Mouse (Mus musculus): Measurements from ENCODE around the gene B3gnt6. TPM values are rescaled to one million over a fixed set of nuclear protein-coding genes. Genes with fewer than 3 reads are reported as not detected.
"Not testable (repeated sequence)": the region's sequence is repeated elsewhere in the genome, so short reads cannot be mapped to it uniquely, and the experiment has no call there.

The B3gnt6 gene
- not detected for total RNA-seq (2021)

DNA sequence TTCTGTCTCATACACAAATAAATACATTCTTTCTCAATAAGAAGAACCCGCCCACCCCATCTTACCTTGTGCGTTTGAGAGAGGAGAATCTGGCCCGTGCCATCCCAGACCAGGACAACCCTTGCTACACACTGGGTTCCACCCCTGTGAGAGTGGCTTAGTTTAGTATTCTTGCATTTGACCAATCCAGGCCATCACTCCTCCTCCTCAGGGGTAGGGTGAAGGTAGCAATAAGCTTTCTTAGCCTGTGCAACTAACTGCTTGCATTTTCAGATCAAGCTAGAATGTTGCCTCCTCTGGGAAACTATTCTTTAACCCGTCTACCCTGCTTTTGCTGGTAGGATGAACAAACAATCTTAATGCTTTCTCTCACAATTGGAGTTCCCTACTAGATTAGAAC lies at the start of gene B3gnt6:
TSS of gene B3gnt6 (minus strand) at position 101 of the 400 bp plus-strand sequence.
- no peak for DNase-seq (ENCODE audit: low spot score)
- intact Hi-C loops (cut with DNase I), result no loop called here

DNA sequence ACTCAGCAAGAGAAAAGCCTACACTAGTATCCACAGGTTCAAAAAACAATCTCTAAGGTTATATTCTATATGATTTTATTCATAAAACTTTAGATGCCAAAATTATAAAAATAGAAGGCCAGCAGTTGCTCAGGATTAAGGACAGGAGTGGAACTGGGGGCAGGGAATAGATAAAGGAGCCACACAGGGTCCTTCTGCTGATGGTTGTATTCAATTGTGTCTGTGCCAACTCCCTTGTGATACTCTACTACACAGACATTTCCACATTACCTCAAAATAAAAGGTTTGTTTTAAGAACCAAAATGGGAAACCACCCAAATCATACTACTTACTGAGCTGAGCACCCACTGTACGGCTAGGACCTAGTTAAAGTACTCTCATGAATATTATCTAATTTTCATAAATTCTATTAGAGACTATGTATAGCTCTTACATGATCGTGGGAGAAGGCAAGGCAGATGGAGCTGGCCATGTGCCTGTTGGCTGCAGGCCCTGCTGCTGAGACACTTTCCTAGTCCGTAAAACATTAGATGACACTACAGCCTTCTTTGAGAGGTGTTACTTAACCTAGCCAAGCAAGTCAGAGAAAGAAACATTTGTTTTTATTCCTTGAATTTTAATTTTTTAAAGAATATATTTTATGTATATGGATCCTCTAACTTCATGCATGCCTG lies 37.5 kb upstream of the B3gnt6 start:
- intact Hi-C loops (cut with DNase I), result no loop called here

DNA sequence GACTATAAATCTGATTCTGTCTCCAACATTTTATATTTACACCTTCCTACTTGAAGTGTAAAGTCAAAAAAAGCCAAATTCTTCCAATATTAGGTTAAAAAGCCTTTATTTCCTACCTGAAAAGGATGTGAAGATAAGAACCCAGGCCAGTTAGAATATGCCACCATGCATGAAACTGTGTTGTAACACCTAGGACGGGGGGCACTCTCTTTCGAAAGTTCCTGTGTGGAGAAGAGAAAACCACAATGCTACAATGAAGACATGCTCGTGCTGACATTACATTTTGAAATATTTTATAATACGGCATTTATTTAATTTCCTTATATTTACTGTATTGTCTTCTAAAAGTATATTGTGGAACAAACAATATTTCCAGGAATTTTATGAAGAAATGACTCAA lies 24.5 kb upstream of the B3gnt6 start:
- intact Hi-C loops (cut with DNase I), result no loop called here
- no peak for DNase-seq (ENCODE audit: low spot score)

More for the DNA sequence above, 37.5 kb upstream of the B3gnt6 start:
- no peak for DNase-seq (ENCODE audit: low spot score)

- DNase-seq (ENCODE audit: low spot score), result no peak
These were observed 17.4 kb upstream of the B3gnt6 start for GRCm38 (mm10) chr7:98216713-98217112.

DNA sequence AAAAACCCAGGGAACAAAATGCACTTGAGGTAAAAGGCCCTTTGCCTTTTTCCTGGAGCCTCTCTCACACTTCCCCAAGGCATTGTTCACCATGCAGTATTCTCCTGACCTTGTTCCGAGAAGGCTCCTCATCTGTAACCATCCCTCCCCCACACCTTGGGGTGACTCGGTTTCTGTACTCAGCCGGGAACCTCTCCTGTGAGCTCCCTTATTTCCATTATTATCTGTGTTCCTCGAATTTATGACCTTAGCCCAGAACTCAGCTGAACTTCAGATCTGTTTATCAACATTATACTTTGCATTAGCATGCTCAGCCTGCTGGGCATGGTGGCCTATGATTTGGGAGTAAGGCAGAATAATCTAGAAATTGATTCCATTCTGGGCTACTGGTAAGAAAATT lies 3.7 kb upstream of the B3gnt6 start:
- intact Hi-C loops (cut with DNase I), result no loop called here

More at GRCm38 (mm10) chr7:98216713-98217112, 17.4 kb upstream of the B3gnt6 start:
- intact Hi-C loops (cut with DNase I), result no loop called here

DNA sequence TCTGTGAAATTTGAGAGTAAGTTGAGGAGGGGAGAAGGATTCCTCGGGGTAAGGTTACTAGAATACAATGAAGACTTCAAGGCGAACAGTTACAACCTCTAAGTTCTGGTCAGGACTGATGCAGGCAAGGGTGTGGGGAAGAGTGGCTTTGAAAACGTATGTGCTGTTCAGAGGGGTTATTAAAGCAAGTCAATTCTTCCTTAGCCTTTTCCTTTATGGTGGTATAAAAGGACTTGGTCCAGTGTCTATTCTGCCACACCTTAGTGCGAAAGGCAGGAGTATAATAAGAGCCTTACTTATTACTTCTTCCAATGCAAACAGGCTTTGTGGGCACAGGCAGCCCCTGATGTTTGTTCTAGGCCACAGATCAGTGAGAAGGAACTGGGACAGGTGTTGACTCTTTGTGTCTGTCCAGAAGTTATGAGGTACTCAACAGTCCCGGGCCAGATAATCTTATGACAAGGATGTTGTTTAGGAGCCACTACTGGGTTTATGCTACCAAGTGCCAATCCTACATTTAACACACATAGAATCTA lies 2.3 kb upstream of the B3gnt6 start:
- DNase-seq (ENCODE audit: low spot score), result no peak
- intact Hi-C loops (cut with DNase I), result no loop called here

More for the DNA sequence above, 3.7 kb upstream of the B3gnt6 start:
- no peak for DNase-seq (ENCODE audit: low spot score)

DNA sequence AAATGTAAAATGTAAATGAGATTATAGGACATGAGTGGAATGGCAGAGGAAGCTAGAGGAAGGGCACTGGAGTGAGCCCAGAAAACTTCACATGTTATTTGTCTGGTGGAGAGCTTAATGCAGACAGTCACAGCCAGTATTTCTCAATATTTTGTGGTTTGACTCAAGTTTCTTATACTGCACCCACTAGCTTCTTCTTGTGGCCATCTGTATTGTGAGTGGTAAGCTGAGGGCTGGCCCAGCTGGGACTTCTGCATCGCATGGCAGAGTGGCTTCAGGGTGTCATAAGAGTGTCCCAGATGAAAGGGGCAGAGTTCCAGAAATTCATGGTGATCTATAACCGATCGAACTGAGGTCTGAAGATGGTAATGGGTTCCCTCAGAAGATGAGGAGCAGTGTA lies 1.1 kb upstream of the B3gnt6 start:
- intact Hi-C loops (cut with DNase I), result no loop called here
- DNase-seq (ENCODE audit: low spot score), result no peak

DNA sequence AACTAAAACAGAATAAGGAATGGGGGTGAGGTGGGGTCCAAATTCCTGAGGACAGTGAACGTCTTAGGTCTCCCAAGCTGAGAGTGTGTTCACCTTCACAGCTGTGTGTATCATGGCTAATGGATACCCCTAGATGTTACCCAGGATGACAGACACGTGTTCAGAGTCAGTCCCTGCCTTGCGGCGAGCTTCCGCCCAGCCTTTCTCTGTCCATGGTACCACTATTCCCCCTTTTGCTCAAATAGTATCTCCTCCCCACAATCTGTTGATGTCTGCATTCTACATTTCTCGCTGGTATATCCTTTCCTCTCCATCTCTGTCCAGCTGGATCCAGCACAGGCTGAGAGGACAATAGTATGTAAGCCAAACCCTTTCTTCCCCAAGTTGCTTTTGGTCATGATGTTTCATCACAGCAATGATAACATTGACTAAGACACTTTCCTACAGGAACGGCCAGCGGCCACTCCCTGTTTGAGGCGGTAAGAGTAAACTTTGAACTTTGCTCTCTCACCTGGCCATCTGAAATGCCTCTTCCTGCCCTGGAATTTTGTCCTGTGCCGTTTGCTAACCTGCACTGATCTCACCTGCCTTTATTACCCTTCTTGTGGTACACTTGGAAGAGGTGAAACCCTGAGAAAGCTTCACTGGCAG lies 4.0 kb downstream of the B3gnt6 start:
- intact Hi-C loops (cut with DNase I), result no loop called here
- no peak for DNase-seq (ENCODE audit: low spot score)

DNA sequence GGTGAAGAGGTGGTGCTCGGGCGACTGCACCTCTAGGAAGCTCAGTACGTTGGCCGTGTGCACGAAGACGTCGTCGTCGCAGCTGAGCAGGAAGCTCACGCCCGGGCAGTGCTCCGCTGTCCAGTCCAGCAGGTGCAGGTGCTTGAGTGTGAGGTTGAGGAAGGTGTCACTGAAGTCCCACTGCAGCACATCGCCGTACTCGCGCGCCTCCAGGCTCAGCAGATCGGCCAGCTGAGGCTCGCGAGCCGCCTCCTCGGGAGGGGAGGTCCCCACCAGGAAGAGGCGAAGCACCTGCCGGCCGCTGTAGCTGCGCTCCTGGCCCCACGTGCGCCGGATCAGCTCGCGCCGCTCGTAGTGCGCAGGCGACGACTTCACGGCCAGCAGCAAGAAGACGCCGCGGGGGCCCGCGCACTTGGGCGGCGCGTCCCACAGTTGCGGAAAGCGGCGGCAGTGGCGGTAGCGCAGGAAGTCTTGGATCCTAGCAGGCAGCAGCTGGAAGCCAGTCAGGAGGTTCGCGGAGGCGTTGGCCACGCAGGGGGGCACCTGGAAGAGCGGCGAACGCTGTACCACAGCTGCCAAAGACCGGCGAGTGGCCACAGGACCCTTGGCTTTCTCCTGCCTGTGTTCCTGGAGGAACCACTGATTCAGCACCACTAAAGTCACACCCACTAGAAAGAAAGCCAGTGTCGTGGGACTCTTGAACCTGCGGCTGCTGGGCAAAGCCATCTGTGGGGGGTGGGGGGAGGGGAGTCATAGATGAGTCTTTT lies 5.1 kb downstream of the B3gnt6 start:
- intact Hi-C loops (cut with DNase I), result no loop called here
- no peak for DNase-seq (ENCODE audit: low spot score)

- no peak for DNase-seq (ENCODE audit: low spot score)
- intact Hi-C loops (cut with DNase I), result no loop called here
These were observed 5.7 kb downstream of the B3gnt6 start for GRCm38 (mm10) chr7:98193515-98194025.

GRCm38 (mm10) chr7:98191571-98192250 lies 7.6 kb downstream of the B3gnt6 start:
- no peak for DNase-seq (ENCODE audit: low spot score)
- intact Hi-C loops (cut with DNase I), result loop anchor here (1.0 kb wide), 2 partner anchors 32 to 36 kb away; no protein-coding TSS in a partner anchor

GRCm38 (mm10) chr7:98190578-98190977 lies 8.7 kb downstream of the B3gnt6 start:
- intact Hi-C loops (cut with DNase I), result no loop called here
- DNase-seq (ENCODE audit: low spot score), result no peak

DNA sequence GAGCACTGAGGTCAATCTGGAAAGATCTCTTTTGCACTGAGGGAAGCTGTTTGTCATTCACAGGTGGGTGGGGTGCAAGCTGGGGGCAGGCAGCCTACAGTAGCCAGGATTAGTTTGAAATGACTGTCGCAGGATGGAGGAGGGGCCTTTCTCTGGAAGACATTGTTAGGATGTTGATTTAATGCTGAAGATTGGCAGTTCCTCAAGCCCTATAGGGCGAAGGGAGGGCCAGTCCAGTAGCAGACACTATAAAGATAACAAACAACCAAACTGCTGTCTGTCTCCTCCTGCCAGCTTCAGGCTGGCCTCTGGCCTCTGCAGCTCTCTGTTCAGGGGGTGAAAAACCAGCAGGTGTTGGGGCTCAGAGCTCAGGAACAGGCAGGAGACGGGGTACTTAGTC lies 9.5 kb downstream of the B3gnt6 start:
- DNase-seq (ENCODE audit: low spot score), result no peak
- intact Hi-C loops (cut with DNase I), result no loop called here

- DNase-seq (ENCODE audit: low spot score), result no peak
- intact Hi-C loops (cut with DNase I), result no loop called here
These were observed 10.6 kb downstream of the B3gnt6 start for GRCm38 (mm10) chr7:98188680-98189079.

DNA sequence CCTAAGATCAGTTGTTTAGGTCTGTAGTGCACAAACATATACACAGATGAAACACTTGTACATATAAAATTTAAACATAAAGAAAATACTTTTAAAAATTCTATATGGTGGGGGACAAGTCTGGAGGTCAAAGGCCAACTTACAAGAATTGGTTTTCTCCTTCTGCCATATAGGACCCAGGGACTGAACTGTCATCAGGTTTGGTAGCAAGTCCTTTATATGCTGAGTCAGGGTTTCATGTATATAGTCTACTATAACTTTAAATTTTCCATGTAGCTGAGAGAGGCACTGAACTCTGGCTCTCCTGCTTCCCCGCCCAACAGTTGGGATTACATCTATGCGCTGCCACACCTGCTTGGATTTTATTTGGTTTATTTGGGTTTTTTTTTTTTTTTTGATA lies 11.0 kb downstream of the B3gnt6 start:
- intact Hi-C loops (cut with DNase I), result no loop called here

GRCm38 (mm10) chr7:98187332-98187731 lies 11.9 kb downstream of the B3gnt6 start:
- intact Hi-C loops (cut with DNase I); DNase-seq (ENCODE audit: low spot score): not testable (repeated sequence)

More for the DNA sequence above, 11.0 kb downstream of the B3gnt6 start:
- DNase-seq (ENCODE audit: low spot score), result no peak

DNA sequence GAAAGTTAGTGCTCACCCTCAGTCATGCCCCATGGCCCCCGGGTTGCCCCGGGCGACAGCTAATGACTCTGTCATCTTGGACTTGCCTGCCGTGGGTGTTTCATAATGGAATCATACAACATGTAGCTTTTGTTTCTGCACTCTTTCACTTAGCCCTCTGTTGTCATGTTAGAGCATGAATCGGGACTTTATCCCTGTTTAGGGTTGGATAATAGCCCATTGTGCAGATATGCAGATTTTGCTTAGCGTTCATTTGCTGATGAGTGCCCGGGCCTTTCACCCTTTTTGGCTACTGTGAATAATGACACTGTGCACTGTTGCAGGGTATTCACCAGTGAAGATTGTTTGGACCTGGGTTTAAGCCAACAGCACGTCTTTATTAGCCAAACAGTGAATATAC lies 12.6 kb downstream of the B3gnt6 start:
- intact Hi-C loops (cut with DNase I), result no loop called here

GRCm38 (mm10) chr7:98185326-98185725 lies 14.0 kb downstream of the B3gnt6 start:
- no peak for DNase-seq (ENCODE audit: low spot score)
- intact Hi-C loops (cut with DNase I), result no loop called here

More for the DNA sequence above, 12.6 kb downstream of the B3gnt6 start:
- DNase-seq (ENCODE audit: low spot score), result no peak

DNA sequence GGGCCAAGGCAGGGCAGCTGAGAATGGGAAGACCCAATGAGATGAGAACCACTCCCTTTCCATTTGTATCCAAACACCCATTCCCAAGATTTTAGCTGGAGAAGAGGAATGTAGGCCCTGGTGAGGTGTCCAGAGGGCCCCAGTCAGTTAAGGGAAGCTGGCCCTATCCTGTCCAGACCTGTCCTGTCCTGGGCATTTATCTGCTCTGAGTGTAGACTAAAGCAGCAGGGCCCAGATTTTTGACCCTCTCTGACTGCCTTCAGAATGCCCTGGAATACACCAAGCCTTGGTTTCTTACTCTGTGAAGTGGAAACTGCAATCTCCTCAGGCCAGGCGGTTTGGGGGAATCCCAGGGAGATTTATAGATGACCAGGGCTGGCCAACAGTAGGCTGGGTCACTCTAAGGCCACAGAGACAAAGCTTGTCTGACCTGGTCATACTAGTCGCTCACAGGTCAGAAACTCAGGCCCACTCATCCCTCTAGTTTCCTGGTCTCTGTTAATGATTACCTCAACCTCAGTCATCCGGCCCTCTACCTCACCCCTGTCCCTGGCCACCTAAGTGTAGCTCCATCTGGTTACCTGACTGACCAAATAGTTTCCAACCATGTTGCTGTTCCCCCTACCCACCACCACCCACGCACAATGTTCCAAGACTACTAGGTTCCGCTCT lies 20.6 kb downstream of the B3gnt6 start:
- DNase-seq (ENCODE audit: low spot score), result no peak
- intact Hi-C loops (cut with DNase I), result no loop called here
